Mouse (Mus musculus) lung, adult 2 months (tissue): ENCODE measurements around the gene Prtg. TPM values are rescaled to one million over a fixed set of nuclear protein-coding genes. Genes with fewer than 3 reads are reported as not detected.

Experiments
- DNase-seq: peaks from one replicate; pipeline ENCODE4 v3.0.0; 2022
- H3K4me1 ChIP-seq: fragments of 200-500 bp; 2 replicates; pipeline ENCODE4 v1.6.1; 2011; ENCODE audit warnings: low read length; ENCODE audit not compliant: control insufficient read depth, insufficient read depth
- H3K4me3 ChIP-seq: fragments of 200-500 bp; replicated peaks from 2 replicates; pipeline ENCODE3; 2011; ENCODE audit warnings: low read depth, mild to moderate bottlenecking, control low read depth, low read length; ENCODE audit errors: extremely low read depth
- CTCF ChIP-seq: fragments of 200-500 bp; IDR thresholded peaks from 2 replicates; pipeline ENCODE4 v1.5.1; 2011; ENCODE audit warnings: mild to moderate bottlenecking, low read length, control low read depth; ENCODE audit not compliant: insufficient read depth
- POLR2A ChIP-seq: fragments of 200-500 bp; IDR thresholded peaks from 2 replicates; pipeline ENCODE4 v1.6.1; 2011; ENCODE audit warnings: low read depth, mild to moderate bottlenecking, control low read depth, low read length, borderline replicate concordance; ENCODE audit errors: extremely low read depth
- WGBS: fragments of 180-500 bp; shearing (Covaris S2); methylation state at CpG from one replicate; pipeline ENCODE4 v1.1.7; 2018; 5-methylcytosine and 5-hydroxymethylcytosine counted together
- polyA plus RNA-seq: library from polyadenylated mRNA; depleted of rRNA; stranded (reverse); fragments of >200 nt; gene quantifications from 2 replicates; pipeline ENCODE4 v1.2.3, GENCODE M21; 2012

Prtg gene
- polyA plus RNA-seq, 1 experiment = 0.04 TPM

GRCm38 (mm10) chr9:72925021-72925934 lies 118.6 kb downstream of the Prtg start, which contains the start of gene Pygo1:
Gene Pygo1 (plus strand): TSS chr9:72925645.
- TF ChIP-seq CTCF (no peak), POLR2A (no peak)
- no peaks in the 10 kb centered on the region for H3K4me1 ChIP-seq
- WGBS = 1% methylated on average over 94 of the region's 108 CpGs
- H3K4me3 ChIP-seq = peak within 1 kb of the TSS; percentile 74
- peak; percentile 35 for DNase-seq

- WGBS = 3% methylated on average over 20 of the region's 20 CpGs
- Histone ChIP-seq H3K4me1 (no peaks in the 10 kb centered on the region), H3K4me3 (peak overlapping the region; percentile 74)
- no peak for TF ChIP-seq POLR2A
- TF ChIP-seq CTCF = no peak
- no peak for DNase-seq
Observed at GRCm38 (mm10) chr9:72925935-72926258, 119.2 kb downstream of the Prtg start.

- TF ChIP-seq CTCF (no peak), POLR2A (no peak)
- 77% methylated on average over 13 of the region's 13 CpGs for WGBS
- no peaks in the 10 kb centered on the region for H3K4me1 ChIP-seq
- no peak overlapping the region for H3K4me3 ChIP-seq
- no peak for DNase-seq
Observed at GRCm38 (mm10) chr9:72931166-72931790, 124.6 kb downstream of the Prtg start.

DNA sequence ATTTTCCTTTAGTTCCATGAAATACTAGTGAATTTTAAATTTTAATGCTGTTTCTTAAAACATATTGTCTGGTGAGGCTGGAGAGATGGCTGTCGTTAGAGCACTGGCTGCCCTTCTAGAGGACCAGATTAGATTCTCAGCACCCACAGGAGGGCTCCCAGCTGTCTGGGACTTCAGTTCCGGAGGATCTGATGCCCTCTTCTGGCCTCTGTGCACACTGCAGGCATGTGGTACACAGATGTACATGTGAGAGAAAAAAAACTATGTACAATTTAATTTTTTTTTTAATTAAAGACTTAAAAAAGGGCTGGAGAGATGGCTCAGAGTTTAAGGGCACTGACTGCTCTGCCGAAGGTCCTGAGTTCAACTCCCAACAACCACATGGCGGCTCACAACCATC lies 128.6 kb downstream of the Prtg start:
- TF ChIP-seq POLR2A = no peak
- TF ChIP-seq CTCF = no peak
- no peak for DNase-seq
- Histone ChIP-seq H3K4me3 (no peak overlapping the region), H3K4me1 (no peaks in the 10 kb centered on the region)
- WGBS = 91% methylated on average over 4 of the region's 4 CpGs

DNA sequence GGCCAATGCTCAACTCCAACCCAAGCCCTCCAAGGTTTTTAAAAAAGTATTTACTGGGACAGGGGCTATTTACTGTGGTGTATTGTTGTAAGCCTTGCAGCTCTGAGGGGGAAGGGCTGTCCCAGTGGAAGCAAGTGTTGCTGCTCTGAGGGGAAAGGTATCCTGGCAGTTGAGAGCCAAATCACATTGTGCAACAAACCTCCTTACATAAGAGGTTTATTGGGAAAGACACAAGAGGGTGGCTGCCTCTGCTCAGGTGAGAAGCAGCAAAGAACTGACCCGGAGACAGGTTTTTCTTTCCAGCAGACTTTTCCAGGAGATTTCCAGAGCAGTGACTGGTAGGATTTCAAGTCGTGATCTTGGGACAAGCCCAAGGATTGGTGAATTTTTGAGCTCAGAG lies 129.6 kb downstream of the Prtg start:
- no peak for DNase-seq
- Histone ChIP-seq H3K4me1 (no peaks in the 10 kb centered on the region), H3K4me3 (no peak overlapping the region)
- TF ChIP-seq CTCF = no peak
- 65% methylated on average over 2 of the region's 2 CpGs for WGBS

DNA sequence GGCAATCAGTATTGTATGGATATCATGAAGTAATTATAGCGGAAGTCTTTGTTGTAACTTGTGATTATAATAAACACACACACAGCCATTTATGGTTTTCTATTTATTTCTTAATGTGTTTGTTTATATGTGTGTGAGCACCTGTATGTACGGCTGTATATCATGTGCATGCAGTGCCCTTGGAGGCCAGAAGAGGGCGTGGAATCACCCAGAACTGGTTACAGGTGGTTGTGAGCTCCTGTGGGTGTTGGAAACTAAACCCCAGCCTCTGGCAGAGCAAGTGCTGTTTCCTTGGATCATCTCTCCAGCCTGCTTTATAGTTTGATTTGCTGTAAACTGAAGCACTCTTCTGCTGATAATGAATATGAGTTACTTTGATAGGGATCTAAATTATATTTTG lies 136.8 kb downstream of the Prtg start:
- TF ChIP-seq POLR2A (no peak), CTCF (0 out of 2 replicates have a peak, but pooled peaks have one; percentile 11)
- Histone ChIP-seq H3K4me3 (no peak overlapping the region), H3K4me1 (no peaks in the 10 kb centered on the region)
- no peak for DNase-seq
- WGBS = 59% methylated on average over 3 of the region's 3 CpGs

GRCm38 (mm10) chr9:72944286-72944685 lies 137.6 kb downstream of the Prtg start:
- DNase-seq = no peak
- Histone ChIP-seq H3K4me3 (no peak overlapping the region), H3K4me1 (no peaks in the 10 kb centered on the region)
- WGBS = 89% methylated on average over 13 of the region's 13 CpGs
- no peak for TF ChIP-seq POLR2A
- no peak for TF ChIP-seq CTCF

GRCm38 (mm10) chr9:72947010-72947409 lies 140.3 kb downstream of the Prtg start:
- TF ChIP-seq POLR2A = no peak
- no peak for TF ChIP-seq CTCF
- 98% methylated on average over 1 of the region's 1 CpGs for WGBS
- no peak for DNase-seq
- H3K4me3 ChIP-seq = no peak overlapping the region
- no peaks in the 10 kb centered on the region for H3K4me1 ChIP-seq

GRCm38 (mm10) chr9:72949572-72949971 lies 142.9 kb downstream of the Prtg start:
- whole genome bisulfite sequencing = 72% methylated on average over 7 of the region's 7 CpGs
- H3K4me1 ChIP-seq = no peaks in the 10 kb centered on the region
- TF ChIP-seq POLR2A = no peak
- H3K4me3 ChIP-seq = no peak overlapping the region
- DNase-seq = no peak

GRCm38 (mm10) chr9:72954746-72955145 lies 148.1 kb downstream of the Prtg start:
- 45% methylated on average over 2 of the region's 2 CpGs for WGBS
- no peak for DNase-seq
- Histone ChIP-seq H3K4me3 (no peak overlapping the region), H3K4me1 (no peaks in the 10 kb centered on the region)
- TF ChIP-seq CTCF (peak; percentile 38; the same call in 1 of the 2 replicates), POLR2A (no peak)
